Mouse (Mus musculus) stomach, embryonic 16.5 days (tissue): ENCODE measurements around the gene Lat2. TPM values are rescaled to one million over a fixed set of nuclear protein-coding genes. Genes with fewer than 3 reads are reported as not detected.

Experiments used
- ATAC-seq: fragments of 200-750 bp; cut with Nextera tagmentation; 2 replicates; pipeline ENCODE4 v1.8.0; 2017; ENCODE audit warnings: moderate number of reproducible peaks, moderate TSS enrichment; ENCODE audit not compliant: insufficient read depth, low FRiP score
- H3K27ac ChIP-seq: fragments of 300-500 bp; sonication (generic); 2 replicates; pipeline ENCODE4 v1.5.1; 2014; ENCODE audit warnings: low read length
- H3K27me3 ChIP-seq: fragments of 300-500 bp; sonication (generic); 2 replicates; pipeline ENCODE4 v1.6.1; 2014; ENCODE audit warnings: low read length, control low read depth, mixed read lengths; ENCODE audit not compliant: control insufficient read depth, insufficient read depth
- H3K36me3 ChIP-seq: fragments of 300-500 bp; sonication (generic); 2 replicates; pipeline ENCODE4 v1.6.1; 2014; ENCODE audit warnings: low read length; ENCODE audit not compliant: control insufficient read depth, insufficient read depth
- H3K4me1 ChIP-seq: fragments of 300-500 bp; sonication (generic); 2 replicates; pipeline ENCODE4 v1.6.1; 2014; ENCODE audit warnings: low read length, control low read depth, mixed read lengths; ENCODE audit not compliant: control insufficient read depth, insufficient read depth
- H3K4me2 ChIP-seq: fragments of 300-500 bp; sonication (generic); 2 replicates; pipeline ENCODE4 v1.6.1; 2014; ENCODE audit warnings: low read depth, low read length, mixed read lengths
- H3K4me3 ChIP-seq: fragments of 300-500 bp; sonication (generic); replicated peaks from 2 replicates; pipeline ENCODE4 v1.5.1; 2014; ENCODE audit warnings: mild to moderate bottlenecking, low read length
- H3K9ac ChIP-seq: fragments of 300-500 bp; sonication (generic); 2 replicates; pipeline ENCODE4 v1.6.1; 2014; ENCODE audit warnings: low read length
- H3K9me3 ChIP-seq: fragments of 300-500 bp; sonication (generic); replicated peaks from 2 replicates; pipeline ENCODE4 v1.6.1; 2016; ENCODE audit warnings: low read length, control low read depth; ENCODE audit not compliant: control insufficient read depth
- WGBS: fragments of 180-500 bp; shearing (Covaris S2); extraction: QIAGEN DNeasy Blood & Tissue Kit; methylation state at CpG from one replicate; pipeline ENCODE4 v1.1.7; 2014; 5-methylcytosine and 5-hydroxymethylcytosine counted together
- polyA plus RNA-seq: library from polyadenylated mRNA; unstranded; fragments of >200 nt; fragmentation: Nextera tagmentation; extraction: Ambion mirVana; gene quantifications from 2 replicates; pipeline ENCODE4 v1.2.1, GENCODE M21; 2015

Gene Lat2
- polyA plus RNA-seq, 1 experiment from 2014 or later = 3.5 TPM

GRCm38 (mm10) chr5:134582221-134582907 lies 32.5 kb downstream of the Lat2 start:
- WGBS = 8% methylated on average over 29 of the region's 30 CpGs
- no peaks in the 10 kb centered on the region for H3K36me3 ChIP-seq
- H3K27ac ChIP-seq = peak overlapping the region; percentile 46
- ATAC-seq = peak; percentile 95
- peaks cover 11% of the 10 kb centered on the region for H3K4me1 ChIP-seq
- H3K4me2 ChIP-seq = peak overlapping the region; percentile 94
- H3K27me3 ChIP-seq = no peaks in the 10 kb centered on the region
- peak overlapping the region; percentile 100 for H3K4me3 ChIP-seq
- H3K9ac ChIP-seq = peak overlapping the region; percentile 94
- H3K9me3 ChIP-seq = no peaks in the 10 kb centered on the region

DNA sequence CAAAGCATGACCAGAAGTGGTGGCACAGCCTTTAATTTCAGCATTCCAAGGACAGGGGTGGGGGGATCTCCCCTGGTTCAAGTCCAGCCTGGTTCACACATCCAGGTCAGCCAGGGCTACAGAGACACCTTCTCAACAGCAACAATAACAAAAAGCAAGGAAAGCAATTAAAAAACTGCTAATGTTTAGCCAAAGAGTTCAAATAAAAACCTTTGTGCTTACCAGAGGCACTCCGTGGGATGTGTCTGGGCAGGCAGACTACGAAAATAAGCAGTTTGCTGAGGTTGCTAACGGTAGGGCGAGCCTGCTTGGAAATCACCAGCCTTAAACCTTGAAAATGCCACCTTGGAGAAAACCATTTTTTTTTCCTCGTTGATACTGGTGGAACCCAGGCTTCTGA lies 33.7 kb downstream of the Lat2 start, which contains the start of gene Rfc2:
Gene Rfc2, plus strand, starts transcription at position 221 of the 400 bp plus-strand sequence.
- Histone ChIP-seq H3K27ac (peak within 1 kb of the TSS; percentile 55), H3K9me3 (no peaks in the 10 kb centered on the region), H3K4me3 (no peak within 1 kb of the TSS), H3K9ac (no peak within 1 kb of the TSS; the same call in 1 of the 2 replicates), H3K4me1 (peaks cover 11% of the 10 kb centered on the region), H3K27me3 (no peaks in the 10 kb centered on the region), H3K4me2 (no peak within 1 kb of the TSS), H3K36me3 (no peaks in the 10 kb centered on the region)
- 79% methylated on average over 5 of the region's 5 CpGs for WGBS
- no peak for ATAC-seq

DNA sequence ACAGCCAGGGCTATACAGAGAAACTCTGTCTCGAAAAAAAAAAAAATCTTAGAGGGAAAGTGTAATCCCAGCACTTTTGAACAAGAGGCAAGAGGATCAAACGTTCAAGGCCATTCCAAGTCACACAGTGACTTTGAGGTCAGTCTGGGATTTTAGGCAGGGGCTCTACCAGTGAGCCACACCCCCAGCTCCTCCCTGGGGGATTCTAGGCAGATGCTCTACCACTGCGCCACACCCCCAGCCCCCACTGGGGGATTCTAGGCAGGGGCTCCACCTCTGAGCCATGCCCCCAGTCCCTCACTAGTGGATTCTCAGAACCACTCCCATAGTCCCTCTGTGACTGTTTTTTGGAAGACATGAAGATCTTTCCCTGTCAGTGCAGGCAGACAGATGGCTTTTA lies 35.7 kb downstream of the Lat2 start:
- 67% methylated on average over 3 of the region's 3 CpGs for WGBS
- H3K9ac ChIP-seq = no peak overlapping the region
- H3K9me3 ChIP-seq = no peaks in the 10 kb centered on the region
- ATAC-seq = no peak
- no peak overlapping the region for H3K4me2 ChIP-seq
- no peaks in the 10 kb centered on the region for H3K36me3 ChIP-seq
- H3K4me3 ChIP-seq = no peak overlapping the region
- no peak overlapping the region for H3K27ac ChIP-seq
- peaks cover 11% of the 10 kb centered on the region for H3K4me1 ChIP-seq
- no peaks in the 10 kb centered on the region for H3K27me3 ChIP-seq

DNA sequence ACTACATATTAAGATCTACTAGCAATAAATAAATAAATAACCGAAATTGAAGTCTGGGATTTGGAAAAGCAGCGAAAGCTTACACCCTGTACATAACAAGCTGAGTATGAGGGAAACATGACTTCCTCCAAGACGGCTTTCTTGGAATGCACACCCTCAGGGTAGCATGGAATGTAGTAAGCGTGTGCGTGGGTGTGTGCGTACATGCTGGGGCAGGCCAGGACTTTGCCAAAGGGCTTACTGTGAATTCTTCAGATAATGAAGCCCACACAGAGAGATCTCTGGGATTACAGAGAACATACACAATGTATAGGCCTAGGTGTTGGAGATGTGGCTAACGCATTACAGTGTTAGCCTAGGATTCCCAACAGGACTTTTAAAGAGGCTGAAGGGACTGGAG lies 37.3 kb downstream of the Lat2 start:
- Histone ChIP-seq H3K4me3 (no peak overlapping the region), H3K27ac (peak overlapping the region; percentile 29; the same call in 1 of the 2 replicates), H3K4me1 (peaks cover 1% of the 10 kb centered on the region; the same call in 1 of the 2 replicates), H3K9me3 (no peaks in the 10 kb centered on the region), H3K9ac (no peak overlapping the region), H3K27me3 (no peaks in the 10 kb centered on the region), H3K4me2 (no peak overlapping the region), H3K36me3 (no peaks in the 10 kb centered on the region)
- ATAC-seq = 0 out of 2 replicates have a peak, but pooled peaks have one; percentile 23
- WGBS = 70% methylated on average over 7 of the region's 7 CpGs

- no peak for ATAC-seq
- Histone ChIP-seq H3K4me3 (no peak overlapping the region), H3K36me3 (no peaks in the 10 kb centered on the region), H3K27ac (peak overlapping the region; percentile 33; the same call in 1 of the 2 replicates), H3K4me2 (no peak overlapping the region), H3K9me3 (no peaks in the 10 kb centered on the region), H3K4me1 (peaks cover 3% of the 10 kb centered on the region; the same call in 1 of the 2 replicates), H3K9ac (no peak overlapping the region), H3K27me3 (no peaks in the 10 kb centered on the region)
- 65% methylated on average over 14 of the region's 14 CpGs for WGBS
Observed at GRCm38 (mm10) chr5:134576517-134577220, 38.2 kb downstream of the Lat2 start.

DNA sequence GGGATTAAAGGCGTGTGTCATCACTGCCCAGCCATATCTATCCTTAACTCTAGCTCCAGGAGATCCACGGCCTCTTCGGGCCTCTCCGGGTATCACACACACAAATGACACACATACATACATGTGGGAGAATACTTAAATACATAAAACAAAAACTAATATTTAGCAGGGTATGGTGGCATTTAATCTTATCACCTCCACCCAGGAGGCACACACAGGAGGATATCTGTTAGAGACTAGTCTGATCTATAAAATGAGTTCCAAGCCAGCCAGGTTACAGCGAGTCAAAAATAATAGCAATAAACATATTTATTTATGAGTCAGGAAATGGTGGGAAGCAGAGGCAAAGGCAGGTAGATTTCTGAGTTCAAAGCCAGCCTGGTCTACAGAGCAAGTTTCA lies 39.0 kb downstream of the Lat2 start:
- no peaks in the 10 kb centered on the region for H3K9me3 ChIP-seq
- no peak overlapping the region for H3K4me2 ChIP-seq
- H3K36me3 ChIP-seq = no peaks in the 10 kb centered on the region
- no peak overlapping the region for H3K4me3 ChIP-seq
- no peaks in the 10 kb centered on the region for H3K27me3 ChIP-seq
- WGBS = 91% methylated on average over 5 of the region's 5 CpGs
- H3K4me1 ChIP-seq = peaks cover 3% of the 10 kb centered on the region; the same call in 1 of the 2 replicates
- no peak for ATAC-seq
- H3K27ac ChIP-seq = no peak overlapping the region
- no peak overlapping the region for H3K9ac ChIP-seq

DNA sequence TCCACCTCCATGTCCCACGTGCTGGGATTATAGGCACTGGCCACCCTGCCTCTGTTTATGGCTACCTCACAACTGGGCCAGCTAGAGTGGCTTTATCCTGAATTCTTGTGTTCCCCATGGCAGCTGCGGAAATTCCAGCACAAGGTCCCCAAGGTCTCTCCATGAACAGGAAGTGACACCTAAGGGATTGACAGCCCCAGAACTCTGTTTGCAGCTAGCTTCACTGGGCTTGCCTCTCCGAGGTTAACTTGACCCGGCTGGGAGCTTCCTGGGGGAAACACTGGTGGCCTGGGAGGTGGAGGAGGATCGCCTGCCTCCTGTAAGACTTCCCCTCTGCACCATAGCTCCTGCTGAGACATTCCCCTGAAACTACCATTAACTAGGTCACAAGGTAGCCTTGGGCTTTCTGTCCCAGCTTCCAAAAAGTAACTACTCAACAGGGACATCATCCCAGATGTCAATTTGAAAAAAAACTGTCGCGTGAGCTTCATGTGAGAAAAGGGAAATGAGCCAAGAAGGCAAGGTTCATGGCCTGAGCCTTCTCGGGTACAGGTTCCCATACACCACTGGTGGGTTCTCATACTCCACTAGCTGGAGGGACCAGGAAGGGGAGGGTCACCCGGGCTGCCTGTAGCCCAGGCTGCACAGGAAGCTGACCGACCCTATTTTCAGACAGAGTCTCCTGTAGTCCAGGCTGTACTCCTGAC lies 42.2 kb downstream of the Lat2 start:
- no peaks in the 10 kb centered on the region for H3K9me3 ChIP-seq
- 32% methylated on average over 10 of the region's 10 CpGs for WGBS

GRCm38 (mm10) chr5:134571730-134572507 lies 42.9 kb downstream of the Lat2 start:
- peak overlapping the region; percentile 62 for H3K9ac ChIP-seq
- ATAC-seq = peak; percentile 68
- under 1% methylated on average over 23 of the region's 23 CpGs for WGBS

More for the DNA sequence above, 42.2 kb downstream of the Lat2 start:
- Histone ChIP-seq H3K27ac (peak overlapping the region; percentile 88), H3K4me2 (peak overlapping the region; percentile 90), H3K4me3 (peak overlapping the region; percentile 58), H3K9ac (peak overlapping the region; percentile 62), H3K27me3 (no peaks in the 10 kb centered on the region), H3K36me3 (no peaks in the 10 kb centered on the region), H3K4me1 (peaks cover 3% of the 10 kb centered on the region)
- no peak for ATAC-seq

More at GRCm38 (mm10) chr5:134571730-134572507, 42.9 kb downstream of the Lat2 start:
- peak overlapping the region; percentile 58 for H3K4me3 ChIP-seq
- peak overlapping the region; percentile 88 for H3K27ac ChIP-seq
- H3K4me1 ChIP-seq = peaks cover 3% of the 10 kb centered on the region
- no peaks in the 10 kb centered on the region for H3K9me3 ChIP-seq
- H3K36me3 ChIP-seq = no peaks in the 10 kb centered on the region
- no peaks in the 10 kb centered on the region for H3K27me3 ChIP-seq
- peak overlapping the region; percentile 90 for H3K4me2 ChIP-seq
